Mouse (Mus musculus) heart, embryonic 16.5 days (tissue): ENCODE measurements around the gene Gm20547. TPM values are rescaled to one million over a fixed set of nuclear protein-coding genes. Genes with fewer than 3 reads are reported as not detected.

Experiments
- ATAC-seq: fragments of 200-750 bp; cut with Nextera tagmentation; replicated peaks from 2 replicates; pipeline ENCODE4 v1.8.0; 2017; ENCODE audit warnings: moderate number of reproducible peaks; ENCODE audit not compliant: insufficient read depth, low FRiP score; ENCODE audit errors: extremely low read depth
- H3K27ac ChIP-seq: fragments of 300-500 bp; sonication (generic); 2 replicates; pipeline ENCODE4 v1.5.1; 2014; ENCODE audit warnings: mild to moderate bottlenecking, low read length, control low read depth, moderate library complexity
- H3K27me3 ChIP-seq: fragments of 300-500 bp; sonication (generic); 2 replicates; pipeline ENCODE4 v1.6.1; 2014; ENCODE audit warnings: low read length, mixed read lengths; ENCODE audit not compliant: control insufficient read depth, insufficient read depth
- H3K36me3 ChIP-seq: fragments of 300-500 bp; sonication (generic); 2 replicates; pipeline ENCODE4 v1.6.1; 2014; ENCODE audit not compliant: control insufficient read depth, insufficient read depth
- H3K4me1 ChIP-seq: fragments of 300-500 bp; sonication (generic); 2 replicates; pipeline ENCODE4 v1.6.1; 2014; ENCODE audit warnings: low read length, mixed read lengths; ENCODE audit not compliant: control insufficient read depth, insufficient read depth
- H3K4me2 ChIP-seq: fragments of 300-500 bp; sonication (generic); 2 replicates; pipeline ENCODE4 v1.6.1; 2014; ENCODE audit warnings: low read depth, mild to moderate bottlenecking, control low read depth, low read length
- H3K4me3 ChIP-seq: fragments of 300-500 bp; sonication (generic); 2 replicates; pipeline ENCODE4 v1.5.1; 2014; ENCODE audit warnings: mild to moderate bottlenecking, control low read depth, low read length
- H3K9ac ChIP-seq: fragments of 300-500 bp; sonication (generic); 2 replicates; pipeline ENCODE4 v1.6.1; 2014; ENCODE audit warnings: low read length, control low read depth
- H3K9me3 ChIP-seq: fragments of 300-500 bp; sonication (generic); replicated peaks from 2 replicates; pipeline ENCODE4 v1.6.1; 2016; ENCODE audit warnings: low read length; ENCODE audit not compliant: control insufficient read depth
- WGBS: fragments of 180-500 bp; shearing (Covaris S2); extraction: QIAGEN DNeasy Blood & Tissue Kit; methylation state at CpG from one replicate; pipeline ENCODE4 v1.1.7; 2014; 5-methylcytosine and 5-hydroxymethylcytosine counted together
- polyA plus RNA-seq: library from polyadenylated mRNA; unstranded; fragments of >200 nt; fragmentation: Nextera tagmentation; extraction: Ambion mirVana; gene quantifications from 2 replicates; pipeline ENCODE4 v1.2.1, GENCODE M21; 2015

Gm20547 gene
- polyA plus RNA-seq, result not detected in 2 replicates

- WGBS, result 15% methylated on average over 15 of the region's 15 CpGs
- no peak within 1 kb of the TSS for H3K27ac ChIP-seq
- H3K4me2 ChIP-seq, result peak within 1 kb of the TSS; percentile 35
- ATAC-seq, result no peak
- H3K9ac ChIP-seq, result no peak within 1 kb of the TSS
- H3K9me3 ChIP-seq, result no peaks in the 10 kb centered on the region
- H3K4me1 ChIP-seq, result 0 out of 2 replicates have a peak, but pooled peaks cover 4% of the 10 kb centered on the region
- no peaks in the 10 kb centered on the region for H3K27me3 ChIP-seq
- H3K36me3 ChIP-seq, result no peaks in the 10 kb centered on the region
- H3K4me3 ChIP-seq, result no peak within 1 kb of the TSS
Observed at GRCm38 (mm10) chr17:34881683-34882310, at the start of gene Gm20547. Gene Gm20547, minus strand, starts transcription at chr17:34882042.

- peak; percentile 98 for ATAC-seq
- Histone ChIP-seq H3K36me3 (0 out of 2 replicates have a peak, but pooled peaks cover 3% of the 10 kb centered on the region), H3K27ac (peak within 1 kb of the TSS; percentile 54), H3K9ac (peak within 1 kb of the TSS; percentile 90), H3K9me3 (no peaks in the 10 kb centered on the region), H3K4me2 (peak within 1 kb of the TSS; percentile 99), H3K4me3 (peak within 1 kb of the TSS; percentile 80), H3K4me1 (0 out of 2 replicates have a peak, but pooled peaks cover 7% of the 10 kb centered on the region), H3K27me3 (no peaks in the 10 kb centered on the region)
- WGBS, result under 1% methylated on average over 38 of the region's 38 CpGs
Observed at GRCm38 (mm10) chr17:34931061-34931734, 49.4 kb upstream of the Gm20547 start, which contains the start of gene Neu1. Gene Neu1, plus strand, starts transcription at chr17:34931253.

- no peak overlapping the region for H3K9ac ChIP-seq
- 30% methylated on average over 4 of the region's 4 CpGs for WGBS
- H3K9me3 ChIP-seq, result no peaks in the 10 kb centered on the region
- 0 out of 2 replicates have a peak, but pooled peaks cover 7% of the 10 kb centered on the region for H3K4me1 ChIP-seq
- no peak for ATAC-seq
- no peak overlapping the region for H3K4me3 ChIP-seq
- H3K27me3 ChIP-seq, result no peaks in the 10 kb centered on the region
- no peaks in the 10 kb centered on the region for H3K36me3 ChIP-seq
- no peak overlapping the region for H3K27ac ChIP-seq
- H3K4me2 ChIP-seq, result no peak overlapping the region
Observed at GRCm38 (mm10) chr17:34928841-34929240, 47.0 kb upstream of the Gm20547 start.

- Histone ChIP-seq H3K27ac (no peak overlapping the region), H3K36me3 (no peaks in the 10 kb centered on the region), H3K4me3 (no peak overlapping the region), H3K9me3 (no peaks in the 10 kb centered on the region), H3K4me2 (no peak overlapping the region), H3K27me3 (no peaks in the 10 kb centered on the region), H3K9ac (no peak overlapping the region), H3K4me1 (0 out of 2 replicates have a peak, but pooled peaks cover 7% of the 10 kb centered on the region)
- 79% methylated on average over 18 of the region's 18 CpGs for WGBS
- no peak for ATAC-seq
Observed at GRCm38 (mm10) chr17:34927306-34928019, 45.6 kb upstream of the Gm20547 start.

- 61% methylated on average over 5 of the region's 5 CpGs for WGBS
- H3K4me1 ChIP-seq, result no peaks in the 10 kb centered on the region
- no peaks in the 10 kb centered on the region for H3K36me3 ChIP-seq
- no peak overlapping the region for H3K27ac ChIP-seq
- H3K27me3 ChIP-seq, result no peaks in the 10 kb centered on the region
- H3K9ac ChIP-seq, result no peak overlapping the region
- no peak for ATAC-seq
- H3K4me2 ChIP-seq, result no peak overlapping the region
- no peak overlapping the region for H3K4me3 ChIP-seq
- no peaks in the 10 kb centered on the region for H3K9me3 ChIP-seq
Observed at GRCm38 (mm10) chr17:34924258-34924657, 42.4 kb upstream of the Gm20547 start.

GRCm38 (mm10) chr17:34922939-34923338, 41.1 kb upstream of the Gm20547 start:
- H3K27ac ChIP-seq, result no peak overlapping the region
- H3K4me1 ChIP-seq, result no peaks in the 10 kb centered on the region
- no peaks in the 10 kb centered on the region for H3K9me3 ChIP-seq
- ATAC-seq, result no peak
- H3K9ac ChIP-seq, result no peak overlapping the region
- no peak overlapping the region for H3K4me3 ChIP-seq
- H3K36me3 ChIP-seq, result no peaks in the 10 kb centered on the region
- no peak overlapping the region for H3K4me2 ChIP-seq
- H3K27me3 ChIP-seq, result no peaks in the 10 kb centered on the region
- 43% methylated on average over 6 of the region's 6 CpGs for WGBS

GRCm38 (mm10) chr17:34917188-34917587, 35.3 kb upstream of the Gm20547 start:
- Histone ChIP-seq H3K27ac (no peak overlapping the region), H3K4me1 (peaks cover 3% of the 10 kb centered on the region; the same call in 1 of the 2 replicates), H3K36me3 (peaks cover 12% of the 10 kb centered on the region), H3K4me3 (no peak overlapping the region), H3K9ac (no peak overlapping the region), H3K27me3 (no peaks in the 10 kb centered on the region), H3K4me2 (no peak overlapping the region), H3K9me3 (no peaks in the 10 kb centered on the region)
- WGBS, result 67% methylated on average over 9 of the region's 9 CpGs
- ATAC-seq, result no peak

GRCm38 (mm10) chr17:34916316-34916715, 34.5 kb upstream of the Gm20547 start:
- H3K27ac ChIP-seq, result no peak overlapping the region
- H3K36me3 ChIP-seq, result peaks cover 20% of the 10 kb centered on the region
- peaks cover 3% of the 10 kb centered on the region; the same call in 1 of the 2 replicates for H3K4me1 ChIP-seq
- H3K4me2 ChIP-seq, result no peak overlapping the region
- no peak overlapping the region for H3K9ac ChIP-seq
- no peaks in the 10 kb centered on the region for H3K27me3 ChIP-seq
- ATAC-seq, result no peak
- H3K9me3 ChIP-seq, result no peaks in the 10 kb centered on the region
- H3K4me3 ChIP-seq, result no peak overlapping the region
- WGBS, result 81% methylated on average over 5 of the region's 5 CpGs
